Mouse (Mus musculus) megakaryocyte, embryonic 14.5 days (primary cell): ENCODE results near the gene Olfr482.

Source experiments
- FLI1 ChIP-seq: IDR thresholded peaks from 2 replicates; pipeline ENCODE4 v1.6.1; 2012; ENCODE audit warnings: low read length, inconsistent platforms, mixed read lengths
- GATA1 ChIP-seq: IDR thresholded peaks from 3 replicates; pipeline ENCODE4 v1.6.1; 2012; ENCODE audit warnings: mixed read lengths, low read length, inconsistent platforms, borderline replicate concordance

- no peak for TF ChIP-seq GATA1
- TF ChIP-seq FLI1, result no peak
Measured at GRCm38 (mm10) chr7:108097486-108097885, at the start of gene Olfr482.
